Mouse (Mus musculus) kidney, postnatal 25 days (tissue): ENCODE results near the gene Atrnl1.

Experiments
- DNase-seq, 2 experiments: peaks; one replicate each; pipeline ENCODE4 v3.0.0; 2021; ENCODE audit warnings: mixed read lengths in 2 of 2

Atrnl1 gene

DNA sequence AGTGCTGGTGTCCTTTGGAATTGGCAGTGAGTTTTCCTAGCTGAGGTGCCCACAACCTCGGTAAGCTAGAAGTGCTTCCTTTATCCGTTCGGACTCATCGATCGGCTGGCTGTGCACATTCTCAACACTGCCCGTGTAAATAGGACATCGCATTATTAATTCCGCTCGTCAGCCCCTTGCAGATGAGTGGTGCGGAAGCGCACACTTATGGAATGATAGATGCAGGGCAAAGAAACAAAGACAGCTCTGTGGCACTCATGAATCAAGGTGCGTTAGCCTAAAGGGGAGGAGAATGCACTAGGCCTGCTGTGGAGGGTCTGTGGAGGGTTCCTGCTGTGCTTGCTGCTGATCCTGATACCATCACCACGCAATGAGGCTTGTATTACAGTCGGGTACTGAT lies 474.0 kb downstream of the Atrnl1 start:
- no peak for DNase-seq

DNA sequence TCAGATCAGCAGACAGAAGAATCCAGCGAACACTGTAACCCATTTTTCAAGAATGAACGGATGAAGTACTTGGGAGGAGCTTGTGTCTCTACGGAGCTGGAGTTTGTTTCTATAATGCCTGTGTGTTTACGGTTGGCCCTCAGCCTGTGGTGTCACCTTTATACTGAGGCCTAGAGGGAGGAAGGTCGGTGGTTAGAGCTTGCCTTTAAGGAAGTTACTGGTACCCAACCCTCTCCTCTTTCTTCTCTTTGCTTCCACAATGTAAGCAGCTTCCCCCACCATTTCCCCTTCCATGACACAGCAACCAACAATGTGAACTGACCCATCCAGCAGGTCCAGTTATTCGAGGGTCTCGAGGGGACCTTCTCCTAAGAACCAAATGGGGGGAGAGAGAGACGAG lies 475.9 kb downstream of the Atrnl1 start:
- DNase-seq, result no peak

DNA sequence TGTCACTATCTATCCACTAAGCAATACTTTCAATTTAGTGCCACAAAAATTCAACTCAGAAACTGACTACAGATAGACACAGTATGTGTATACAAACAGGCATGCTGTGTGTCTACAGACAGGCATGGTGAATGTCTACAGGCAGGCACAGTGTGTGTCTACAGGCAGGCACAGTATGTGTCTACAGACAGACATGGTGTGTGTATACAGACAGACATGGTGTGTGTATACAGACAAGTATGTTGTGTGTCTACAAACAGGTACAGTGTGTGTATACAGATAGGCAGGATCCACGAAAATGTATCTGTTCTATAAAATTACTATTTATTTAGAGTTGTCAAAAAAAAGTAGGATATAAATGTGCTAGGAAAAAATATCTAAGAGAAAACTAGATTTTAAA lies 477.1 kb downstream of the Atrnl1 start:
- DNase-seq, result no peak

DNA sequence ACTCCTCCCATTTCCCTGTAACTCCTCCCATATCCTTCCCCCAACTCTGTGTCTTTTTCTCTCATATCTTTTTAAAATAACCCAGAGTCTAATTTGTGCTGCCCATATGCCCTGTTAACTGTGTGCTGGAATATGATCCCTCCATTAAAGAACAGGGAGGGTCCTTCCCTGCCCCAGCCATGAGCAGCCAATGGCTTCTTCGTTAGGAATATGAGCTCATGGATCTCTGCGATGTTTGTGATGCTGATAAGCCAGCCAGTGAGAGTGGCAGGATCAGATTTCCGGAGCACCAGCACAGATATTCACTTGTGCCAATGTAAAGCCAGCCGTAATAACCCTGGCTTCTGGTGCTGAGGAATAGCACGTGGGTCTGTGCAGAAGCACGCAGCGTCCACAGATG lies 477.6 kb downstream of the Atrnl1 start:
- no peak for DNase-seq

DNA sequence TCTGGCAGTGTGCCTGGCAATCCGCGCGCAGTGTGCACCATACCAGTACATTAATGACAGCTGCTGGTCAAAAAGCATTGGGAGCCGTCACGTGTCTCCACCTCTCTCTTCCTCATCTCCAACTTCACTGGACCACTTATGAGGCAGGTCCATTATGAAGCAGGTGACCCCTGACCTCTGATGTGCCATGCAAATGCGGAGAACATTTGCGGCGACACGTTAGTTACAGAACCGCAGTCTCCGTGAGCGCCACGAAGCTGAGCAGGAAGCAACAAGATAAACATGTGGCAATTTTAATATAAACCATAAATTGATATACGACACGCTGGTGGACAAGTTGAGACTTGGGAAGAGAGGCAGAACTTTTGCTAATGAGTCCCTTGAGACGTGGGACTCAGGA lies 481.1 kb downstream of the Atrnl1 start:
- DNase-seq, result no peak

DNA sequence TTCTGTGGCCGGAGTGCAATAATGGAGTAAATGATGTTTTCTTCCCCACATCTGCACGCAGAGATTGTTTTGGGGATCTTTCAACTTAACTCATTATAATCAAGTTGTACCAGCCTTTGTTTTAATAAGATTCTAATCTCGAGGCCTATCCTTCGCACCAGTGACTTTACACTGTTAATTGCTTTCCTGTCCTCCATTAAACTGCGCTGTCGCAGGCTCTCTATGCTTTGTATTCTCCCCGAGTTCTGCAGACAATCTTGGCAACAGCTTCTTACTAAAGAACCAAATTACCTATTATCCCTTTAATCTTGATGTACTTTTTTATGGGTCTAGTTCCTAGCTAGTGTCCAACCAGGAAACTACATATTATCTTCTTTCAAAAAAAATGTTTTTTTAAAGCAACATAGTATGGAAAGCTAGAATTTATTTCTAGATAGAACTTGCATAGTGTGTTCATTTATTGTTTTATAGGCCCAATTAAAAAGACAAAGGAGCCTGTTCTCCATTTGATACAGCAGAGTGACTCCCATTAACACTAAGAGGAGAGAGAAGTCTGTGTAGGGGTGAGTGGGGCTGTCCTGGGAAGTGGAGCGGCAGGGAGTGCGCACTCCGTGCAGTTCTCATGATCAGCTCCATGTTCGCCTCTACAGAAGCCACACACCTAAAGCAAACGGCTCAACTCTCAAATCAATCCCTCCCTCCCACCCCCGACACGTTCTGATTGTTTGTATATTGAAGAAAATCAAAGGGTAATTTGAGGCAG lies 484.1 kb downstream of the Atrnl1 start:
- no peak for DNase-seq

DNA sequence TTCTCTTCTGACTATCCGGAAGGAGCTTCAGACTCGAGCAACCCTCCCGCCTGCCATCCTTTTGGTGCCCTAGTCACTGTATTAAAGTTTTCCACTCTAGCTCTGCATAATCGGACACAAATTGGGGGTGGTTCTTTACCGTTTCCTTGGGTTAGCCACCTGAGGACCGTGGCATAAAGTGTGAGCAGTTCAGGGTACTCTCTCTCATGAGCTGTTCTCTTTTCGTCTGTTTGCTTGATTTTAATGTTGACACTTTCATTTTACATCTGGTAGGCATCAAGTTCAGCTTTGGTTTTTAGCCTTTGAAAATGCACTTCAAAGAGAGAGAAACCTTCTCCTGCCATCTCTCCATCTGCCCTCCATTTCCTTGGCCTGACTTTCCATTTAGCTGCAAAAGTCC lies 484.9 kb downstream of the Atrnl1 start:
- DNase-seq, result no peak

DNA sequence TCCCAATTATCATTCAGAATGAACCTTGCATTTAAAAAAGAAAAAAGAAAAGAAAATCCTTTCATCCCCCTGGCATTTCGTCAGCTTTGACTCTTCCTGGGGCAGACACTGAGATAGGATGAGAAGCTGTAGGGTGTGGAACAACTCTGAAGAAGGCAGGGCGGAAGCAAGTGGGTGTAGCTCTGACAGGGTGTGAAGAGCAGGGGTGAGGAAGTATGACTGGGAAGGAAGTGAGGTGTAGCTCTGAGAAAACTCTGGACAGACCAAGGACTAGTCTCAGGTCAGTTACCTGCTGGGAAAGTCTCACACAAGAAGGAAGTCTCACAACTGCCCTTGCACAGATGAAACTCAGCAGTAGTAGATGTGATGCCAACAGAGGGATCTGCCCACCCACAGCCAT lies 486.4 kb downstream of the Atrnl1 start:
- no peak for DNase-seq

DNA sequence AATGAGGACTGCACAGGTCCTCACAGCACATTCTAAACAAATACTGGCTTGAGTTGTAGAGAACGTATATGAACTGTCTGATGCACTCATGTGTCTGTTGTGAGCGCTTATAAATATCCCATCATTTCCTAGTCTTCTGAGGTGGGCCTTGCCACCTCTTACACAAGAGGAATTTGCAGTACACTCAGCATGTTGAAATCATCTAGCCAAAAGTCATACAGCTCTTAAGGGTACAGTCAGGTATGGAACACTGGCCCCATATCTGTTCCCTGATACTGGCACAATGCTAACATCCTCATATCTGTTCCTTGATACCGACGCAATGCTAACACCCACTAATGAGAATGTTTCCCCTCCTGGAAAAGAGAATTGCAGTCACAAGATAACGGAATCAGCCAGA lies 488.7 kb downstream of the Atrnl1 start:
- DNase-seq, result no peak

DNA sequence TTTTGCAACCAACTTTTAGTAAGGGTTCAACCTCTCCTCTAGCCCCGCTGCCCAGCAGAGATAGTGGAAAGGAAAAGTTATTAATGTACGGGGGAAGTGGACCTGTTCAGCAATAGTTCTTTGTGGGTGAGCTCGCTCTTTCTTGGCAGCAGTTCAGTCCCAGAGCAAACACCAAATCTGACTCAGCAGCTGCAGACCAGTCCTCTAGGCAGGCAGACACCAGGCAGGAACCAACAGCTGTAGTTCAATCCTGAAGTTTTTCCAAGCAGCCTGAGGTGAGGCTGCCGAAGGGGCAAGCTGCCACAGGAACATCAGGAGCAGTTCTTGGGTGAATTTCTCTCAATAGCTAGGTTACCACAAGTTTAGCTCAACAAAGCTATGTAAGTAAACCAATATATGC lies 489.5 kb downstream of the Atrnl1 start:
- DNase-seq, result no peak

DNA sequence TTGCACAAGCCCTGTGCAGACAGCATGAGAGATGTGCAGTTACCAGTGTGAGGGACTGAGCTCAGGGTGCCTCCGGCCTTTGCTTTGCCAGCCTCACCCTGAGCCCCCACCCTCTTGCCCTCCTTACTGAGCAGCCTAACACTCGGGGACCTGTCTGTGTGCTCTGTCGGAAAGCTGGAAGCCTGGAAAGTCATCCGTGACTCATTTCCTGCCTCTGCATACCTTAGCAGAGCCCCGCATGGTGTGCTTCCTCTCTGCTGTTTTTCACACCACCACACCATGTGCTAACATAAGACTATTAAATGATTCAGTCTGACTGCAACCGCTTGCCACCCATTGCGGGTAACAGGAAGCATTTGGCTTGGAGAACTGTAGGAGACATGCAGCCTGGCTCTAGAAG lies 493.7 kb downstream of the Atrnl1 start:
- DNase-seq, result no peak

DNA sequence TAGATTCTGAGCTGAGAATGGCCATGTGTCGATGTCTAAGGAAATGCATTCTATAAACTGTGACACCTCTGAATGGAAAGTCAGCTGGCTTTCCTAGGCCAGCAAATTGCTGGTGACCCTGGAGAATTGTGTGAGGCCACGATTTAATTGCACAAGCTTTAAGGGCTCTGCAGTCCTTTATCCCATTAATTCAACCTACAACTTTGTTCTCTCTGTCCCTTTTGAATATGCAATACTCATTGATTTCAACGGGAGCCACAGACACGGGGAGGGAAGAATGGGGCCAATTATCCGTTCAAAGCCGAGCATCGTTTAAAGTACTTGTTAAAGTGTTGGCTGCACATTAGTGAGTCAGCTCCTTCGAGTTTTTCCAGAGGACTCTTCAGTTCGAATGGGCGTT lies 496.8 kb downstream of the Atrnl1 start:
- DNase-seq, result no peak

DNA sequence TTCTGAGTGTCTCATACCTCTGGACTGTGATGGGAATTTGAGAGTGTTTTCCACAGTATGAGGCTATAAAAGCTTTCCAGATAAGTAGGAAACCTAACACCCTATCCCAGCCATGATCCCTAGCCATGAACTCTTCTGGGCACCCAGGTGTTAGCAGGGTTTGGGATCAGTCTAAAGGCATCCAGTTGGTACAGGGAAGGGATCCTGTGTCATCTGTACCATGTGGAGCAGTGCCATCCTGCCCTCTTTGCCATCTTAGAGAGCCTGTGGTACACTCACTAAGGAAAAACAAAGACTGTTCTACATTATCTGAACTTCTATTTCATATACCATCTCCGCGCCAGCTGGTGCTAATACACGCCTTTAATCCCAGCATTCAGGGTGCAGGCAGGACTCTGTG lies 499.7 kb downstream of the Atrnl1 start:
- DNase-seq, result no peak

DNA sequence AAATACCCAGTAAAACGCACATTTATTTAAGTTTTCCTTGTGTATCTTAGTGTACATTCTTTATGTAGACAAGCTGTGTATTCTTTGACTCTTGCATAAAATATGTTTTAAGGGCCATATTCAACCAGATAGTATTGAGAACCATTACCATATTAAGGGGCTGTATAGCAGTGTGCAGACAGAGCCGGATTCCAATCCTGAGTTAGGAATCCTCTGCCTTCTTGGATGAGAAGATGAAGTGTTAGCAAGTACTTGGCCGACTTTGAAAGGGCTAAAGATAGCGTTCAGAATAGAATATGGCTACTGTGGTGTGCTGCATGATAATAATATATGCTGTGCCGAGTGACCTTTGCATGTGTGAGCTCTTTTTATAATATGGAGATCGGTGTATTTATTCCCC lies 500.5 kb downstream of the Atrnl1 start:
- no peak for DNase-seq

DNA sequence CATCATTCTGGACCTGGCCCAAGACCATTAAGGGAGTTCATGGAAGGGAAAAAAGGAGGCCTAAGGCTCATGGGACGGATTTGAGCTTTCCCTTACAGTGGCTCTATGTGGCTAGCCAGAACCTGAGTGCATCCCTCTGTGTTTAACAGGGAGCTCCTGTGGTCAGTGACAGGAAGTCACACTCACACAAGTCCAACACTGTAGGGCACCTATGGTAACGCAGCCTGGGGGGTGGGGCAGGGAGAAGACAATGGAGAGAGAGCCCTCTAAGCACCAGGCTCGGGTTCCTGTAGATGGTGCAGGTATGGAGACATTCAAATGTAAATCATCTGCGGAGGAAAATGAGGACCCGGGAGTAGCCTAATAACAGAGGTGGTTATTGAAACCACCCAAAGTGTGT lies 501.3 kb downstream of the Atrnl1 start:
- no peak for DNase-seq

DNA sequence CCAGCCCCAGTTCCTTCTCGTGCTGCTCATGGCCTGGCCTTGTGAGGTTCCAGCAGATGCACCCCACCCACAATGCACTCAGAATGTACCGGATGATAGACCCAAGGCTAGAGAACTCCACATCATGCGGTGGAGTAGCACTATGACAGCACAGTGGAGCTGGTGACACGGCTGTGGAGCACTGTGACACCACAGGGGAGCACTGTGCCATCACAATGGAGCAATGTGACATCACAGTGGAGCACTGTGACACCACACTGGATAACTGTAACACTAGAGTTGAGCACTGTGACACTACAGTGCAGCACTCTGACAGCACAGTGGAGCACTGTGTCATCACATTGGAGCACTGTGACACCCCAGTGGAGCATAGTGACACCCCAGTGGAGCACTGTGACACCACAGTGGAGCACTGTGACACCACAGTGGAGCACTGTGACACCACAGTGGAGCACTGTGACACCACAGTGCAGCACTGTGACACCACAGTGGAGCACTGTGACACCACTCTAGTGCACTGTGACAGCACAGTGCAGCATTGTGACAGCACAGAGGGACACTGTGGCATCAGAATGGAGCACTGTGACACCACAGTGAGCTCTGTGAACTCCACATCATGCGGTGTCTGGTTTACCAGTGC lies 502.4 kb downstream of the Atrnl1 start:
- no peak for DNase-seq

DNA sequence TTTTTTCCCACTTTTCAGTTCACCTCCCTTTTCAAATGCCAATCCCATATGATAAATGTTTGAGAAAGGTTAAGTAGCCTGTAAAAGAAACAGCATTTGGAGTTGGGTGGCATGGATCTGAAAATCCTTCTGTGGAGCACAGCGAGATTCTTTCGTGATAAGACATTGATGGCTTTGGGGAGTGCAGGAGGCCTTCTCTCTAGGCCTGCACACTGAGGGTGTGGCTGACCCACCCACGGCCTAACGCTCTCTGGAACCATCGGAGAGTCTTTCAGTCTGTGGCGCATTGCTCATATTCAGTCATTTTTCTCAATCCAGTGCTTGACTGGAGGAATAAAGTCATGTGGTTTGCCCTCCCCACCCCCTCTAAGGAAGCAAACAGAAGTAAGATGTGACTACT lies 506.8 kb downstream of the Atrnl1 start:
- no peak for DNase-seq

DNA sequence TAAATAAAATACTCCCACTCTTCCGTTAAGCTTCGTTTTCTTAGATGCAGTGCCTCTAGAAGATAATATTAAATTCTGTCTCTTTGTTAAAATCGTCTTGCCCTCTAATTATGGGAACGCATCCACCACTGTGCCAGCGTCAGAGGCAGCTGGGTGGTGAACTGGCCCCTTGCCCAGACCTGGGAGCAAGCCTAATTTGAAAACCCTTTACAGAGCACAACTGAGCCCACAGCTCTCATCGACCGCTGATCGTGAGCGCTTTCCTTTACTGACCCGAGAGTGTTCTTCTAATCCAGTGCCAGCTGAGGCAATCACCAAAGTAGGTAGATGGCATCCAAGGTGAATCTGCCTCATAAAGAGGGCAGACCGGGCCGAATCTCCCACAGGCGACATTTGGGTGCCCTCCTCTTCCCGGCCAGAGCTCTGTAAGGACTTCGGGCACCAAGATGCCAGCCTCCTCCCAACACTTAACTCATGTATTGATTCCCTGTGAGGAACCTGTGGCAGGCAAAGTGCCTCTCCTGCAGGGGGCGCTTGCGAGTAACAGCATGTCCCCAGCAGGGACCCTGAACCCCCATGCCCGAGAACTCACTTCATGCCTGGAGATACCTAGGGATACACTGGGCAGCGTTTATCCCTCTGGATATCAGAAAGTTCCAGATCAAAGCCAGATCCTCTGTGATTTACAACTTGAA lies 507.5 kb downstream of the Atrnl1 start:
- no peak for DNase-seq

DNA sequence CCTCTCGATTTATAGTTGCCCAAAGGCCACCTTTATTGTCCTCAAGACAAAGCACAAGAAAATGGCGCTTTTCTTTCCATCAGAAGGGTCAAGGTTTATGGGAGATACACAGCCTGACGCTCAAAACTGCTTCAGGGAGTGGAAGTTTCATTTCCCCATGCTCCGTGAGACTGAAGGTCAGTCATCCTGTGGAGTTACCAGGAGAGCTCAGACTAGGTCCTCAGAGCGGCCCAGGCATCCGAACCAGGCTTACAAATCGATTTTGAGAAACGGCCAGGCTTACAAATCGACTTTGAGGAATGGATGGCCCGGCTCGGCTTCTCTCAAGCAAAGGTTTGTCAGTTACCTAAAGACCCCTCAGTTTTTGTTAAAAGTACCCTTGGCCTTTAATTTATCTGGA lies 508.0 kb downstream of the Atrnl1 start:
- DNase-seq, result no peak

DNA sequence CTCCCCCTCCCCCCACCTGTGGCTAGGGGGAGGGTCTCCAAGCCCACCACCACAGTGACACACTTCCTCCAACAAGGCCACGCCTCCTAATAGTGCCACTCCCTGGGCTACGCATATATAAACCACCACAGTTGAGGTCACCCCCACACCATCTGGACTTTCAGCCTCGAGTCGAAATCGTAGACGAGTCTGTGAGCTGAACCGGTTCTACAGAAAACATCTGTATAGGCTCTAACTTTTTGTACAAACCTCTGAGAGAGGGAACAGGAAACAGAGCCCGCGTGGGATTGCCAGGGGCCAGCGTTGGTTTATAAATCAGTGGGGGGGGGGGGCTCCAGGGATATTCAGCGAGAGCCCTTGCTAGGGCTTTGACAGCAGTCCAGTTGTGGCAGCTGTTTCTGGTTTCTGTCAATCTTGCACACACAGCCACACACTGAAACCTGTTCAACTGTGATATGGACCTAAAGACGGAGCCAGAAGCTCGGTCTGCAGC lies 508.9 kb downstream of the Atrnl1 start:
- DNase-seq, result no peak

DNA sequence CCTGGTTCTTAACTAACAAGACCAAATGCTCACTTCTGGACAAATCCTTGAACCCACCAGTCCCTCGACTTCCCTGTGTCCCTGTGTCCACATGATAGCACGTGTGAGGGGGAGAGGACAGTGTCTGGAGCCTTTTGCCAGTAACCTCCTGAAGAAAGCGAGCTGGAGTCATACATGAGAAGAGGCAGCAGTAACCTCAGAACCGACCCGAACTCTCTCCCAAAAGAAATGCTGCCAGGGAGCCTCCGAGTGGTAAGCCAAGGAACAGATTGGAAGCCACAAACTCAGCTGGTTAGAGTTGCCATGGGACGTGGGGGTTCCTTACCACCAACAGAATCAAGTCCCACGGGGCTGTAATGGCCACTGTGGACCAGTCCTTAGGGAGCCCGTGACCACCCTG lies 509.8 kb downstream of the Atrnl1 start:
- DNase-seq, result no peak

DNA sequence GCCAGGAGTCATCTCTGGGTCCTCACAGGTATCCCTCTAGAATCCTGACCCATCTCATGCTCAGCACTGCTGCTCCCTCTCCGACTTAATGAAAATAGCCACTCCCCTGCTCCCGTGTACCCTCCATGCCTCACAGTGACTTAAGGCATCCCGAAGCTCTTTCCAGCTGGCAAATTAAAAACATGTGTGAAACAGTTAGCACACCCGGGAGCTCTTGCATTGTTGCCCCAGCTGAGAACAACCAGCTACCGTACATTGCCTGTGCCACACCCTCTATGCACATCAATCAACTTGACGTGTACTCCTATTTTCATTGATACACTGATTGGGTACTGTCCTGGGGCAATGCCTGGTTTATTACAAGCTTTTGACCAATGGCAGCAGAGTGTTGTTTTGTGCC lies 510.8 kb downstream of the Atrnl1 start:
- DNase-seq, result no peak

DNA sequence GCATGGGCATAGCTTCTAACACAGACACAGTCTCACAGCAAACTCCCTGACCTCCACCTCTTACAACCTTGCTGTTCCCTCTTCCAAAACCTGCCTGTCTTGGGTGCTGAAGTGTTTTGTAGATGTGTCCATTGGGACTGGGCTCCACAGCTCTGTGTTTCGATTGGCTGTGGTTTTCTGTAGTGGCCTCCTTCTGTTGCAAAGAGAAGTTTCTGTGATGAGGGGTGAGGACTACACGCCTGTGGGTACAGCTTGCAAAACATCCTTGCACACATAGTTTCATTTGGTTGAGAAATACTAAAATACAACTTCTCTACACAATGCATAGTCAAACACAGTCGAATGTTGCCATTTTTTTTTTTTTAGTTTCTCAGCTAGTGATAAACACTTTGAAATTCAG lies 512.8 kb downstream of the Atrnl1 start:
- no peak for DNase-seq

DNA sequence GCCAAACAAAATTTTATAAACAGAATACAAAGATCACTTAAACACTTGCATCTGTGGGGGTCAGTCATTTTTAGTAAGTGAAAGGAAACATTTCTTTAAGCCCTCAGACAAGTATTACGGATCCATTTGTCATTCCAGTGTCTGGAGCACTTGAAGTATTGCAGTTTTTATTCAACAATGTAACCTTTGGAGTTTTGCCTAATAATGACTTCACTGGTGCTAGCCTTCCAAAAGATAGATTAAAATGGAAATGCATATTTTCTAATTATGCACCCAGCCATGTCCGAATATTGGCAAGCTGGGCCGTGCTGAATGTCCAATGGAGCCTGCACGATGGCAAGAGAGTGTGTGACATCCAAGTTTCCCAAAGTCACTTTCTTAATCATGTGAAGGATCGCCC lies 513.7 kb downstream of the Atrnl1 start:
- DNase-seq, result no peak
